Comparison of ENCODE assay signal across 8 mouse cellular contexts in genomic region chr17:56217670-56218069, GRCm38 (mm10). TPM values are rescaled to one million over a fixed set of nuclear protein-coding genes. Genes with fewer than 3 reads are reported as not detected.
DNase-seq lines count a peak whose midpoint lies in the region; ATAC-seq and TF ChIP-seq lines count a peak whose summit lies in the region.

No protein-coding gene starts in this region.

- peak overlapping the region; percentile 82 to 91 (median 90) for H3K4me3 ChIP-seq in CH12.LX (replicated peaks in 1 of 3; ENCODE audit: low read depth in 2 of 3, low read length in 2 of 3, poor library complexity in 1 of 3)
- H3K4me3 ChIP-seq in embryonic fibroblast, embryonic 13.5 days (ENCODE audit: insufficient read depth, low read length): peak overlapping the region; percentile 93
- H3K4me3 ChIP-seq in limb, embryonic 14.5 days (replicated peaks; ENCODE audit: low read length): peak overlapping the region; percentile 78
- peak overlapping the region; percentile 90 for H3K4me3 ChIP-seq in stomach, embryonic 16.5 days (replicated peaks; ENCODE audit: low read length)

- H3K9ac ChIP-seq in CH12.LX (ENCODE audit: insufficient read depth, low read depth): peak overlapping the region; percentile 93
- peak overlapping the region; percentile 83 for H3K9ac ChIP-seq in limb, embryonic 14.5 days (ENCODE audit: low read depth, low read length, severe bottlenecking)
- H3K9ac ChIP-seq in stomach, embryonic 16.5 days (ENCODE audit: low read length): peak overlapping the region; percentile 94

- H3K9me3 ChIP-seq in CH12.LX (replicated peaks; ENCODE audit: low read length): no peaks in the 10 kb centered on the region
- no peaks in the 10 kb centered on the region for H3K9me3 ChIP-seq in limb, embryonic 14.5 days (ENCODE audit: control insufficient read depth, low read length)
- H3K9me3 ChIP-seq in stomach, embryonic 16.5 days (replicated peaks; ENCODE audit: control insufficient read depth, low read length): no peaks in the 10 kb centered on the region

- H3K79me2 ChIP-seq in CH12.LX (replicated peaks; ENCODE audit: control insufficient read depth, extremely low read depth, insufficient read depth, poor library complexity, severe bottlenecking): no peaks in the 10 kb centered on the region; the same call in 1 of the 2 replicates

- ATAC-seq in limb, embryonic 14.5 days (ENCODE audit: low FRiP score, low read depth): no peak
- no peak for ATAC-seq in stomach, embryonic 16.5 days (ENCODE audit: insufficient read depth, low FRiP score)

- no peak overlapping the region for H3K27ac ChIP-seq in CH12.LX (ENCODE audit: insufficient read depth, low read depth)
- H3K27ac ChIP-seq in embryonic fibroblast, embryonic 13.5 days (ENCODE audit: insufficient read depth, low read length): no peak overlapping the region
- no peak overlapping the region for H3K27ac ChIP-seq in limb, embryonic 14.5 days (replicated peaks; ENCODE audit: low read depth, low read length)
- H3K27ac ChIP-seq in stomach, embryonic 16.5 days (ENCODE audit: low read length): no peak overlapping the region

- TF ChIP-seq RAD21 in CH12.LX (IDR thresholded peaks at IDR 0.05; ENCODE audit: low read depth, low read length): no peak

- H3K36me3 ChIP-seq in CH12.LX (replicated peaks in 1 of 2; ENCODE audit: control insufficient read depth in 1 of 2, insufficient read depth in 1 of 2, low read length in 1 of 2): peaks cover 0 to 35% of the 10 kb centered on the region in 2 experiments
- H3K36me3 ChIP-seq in limb, embryonic 14.5 days (ENCODE audit: control insufficient read depth, insufficient read depth, low read length): peaks cover 4% of the 10 kb centered on the region; the same call in 1 of the 2 replicates
- no peaks in the 10 kb centered on the region for H3K36me3 ChIP-seq in stomach, embryonic 16.5 days (ENCODE audit: control insufficient read depth, insufficient read depth, low read length)

- TF ChIP-seq CTCF in CH12.LX (conservative IDR thresholded peaks at IDR 0.05 in 1 of 2, IDR thresholded peaks at IDR 0.05 in 1 of 2; ENCODE audit: low read depth in 2 of 2, low read length in 2 of 2): no peak
- TF ChIP-seq CTCF in embryonic fibroblast, embryonic 13.5 days (IDR thresholded peaks at IDR 0.05; ENCODE audit: borderline replicate concordance, insufficient read depth, low read length): no peak

- dilution Hi-C loops in CH12.LX (cut with MboI; ENCODE audit: extremely low pct_ligation_motif_present, extremely low pct_unique_long_range_greater_than_20kb, low sequenced_read_pairs): no loop called here

- no peak for TF ChIP-seq EP300 in CH12.LX (IDR thresholded peaks at IDR 0.05; ENCODE audit: low read length)

- in situ Hi-C loops in CH12.LX (cut with MboI; ENCODE audit: low pct_ligation_motif_present, low pct_unique_long_range_greater_than_20kb, low sequenced_read_pairs): no loop called here

- peaks cover 12 to 46% of the 10 kb centered on the region in 2 experiments for H3K4me1 ChIP-seq in CH12.LX (ENCODE audit: control insufficient read depth in 1 of 2, insufficient read depth in 2 of 2)
- no peaks in the 10 kb centered on the region; the same call in 1 of the 2 replicates for H3K4me1 ChIP-seq in embryonic fibroblast, embryonic 13.5 days (ENCODE audit: control insufficient read depth, insufficient read depth, low read length)
- peaks cover 15% of the 10 kb centered on the region for H3K4me1 ChIP-seq in limb, embryonic 14.5 days (ENCODE audit: control insufficient read depth, insufficient read depth, low read length)
- peaks cover 17% of the 10 kb centered on the region for H3K4me1 ChIP-seq in stomach, embryonic 16.5 days (ENCODE audit: control insufficient read depth, insufficient read depth, low read length)

- H3K27me3 ChIP-seq in CH12.LX (replicated peaks): peaks cover 11% of the 10 kb centered on the region
- no peaks in the 10 kb centered on the region for H3K27me3 ChIP-seq in limb, embryonic 14.5 days (ENCODE audit: control insufficient read depth, insufficient read depth, low read length)
- no peaks in the 10 kb centered on the region for H3K27me3 ChIP-seq in stomach, embryonic 16.5 days (ENCODE audit: control insufficient read depth, insufficient read depth, low read length)

- WGBS in limb, embryonic 14.5 days: 72% methylated on average over 13 of the region's 13 CpGs
- WGBS in stomach, embryonic 16.5 days: 66% methylated on average over 13 of the region's 13 CpGs

- DNase-seq in cerebellum, adult 11-12 months: peak; percentile 64
- DNase-seq in cerebellum, postnatal 4 days (ENCODE audit: low spot score in 2 of 2): no peak
- no peak for DNase-seq in CH12.LX (ENCODE audit: extremely low read depth)
- DNase-seq in limb, embryonic 14.5 days (ENCODE audit: low spot score): no peak
- no peak for DNase-seq in spleen, postnatal 36 days (ENCODE audit: low spot score in 2 of 2)
- DNase-seq in ovary, postnatal 36 days (ENCODE audit: low spot score): no peak

- H3K4me2 ChIP-seq in CH12.LX (ENCODE audit: insufficient read depth, low read depth, poor library complexity, severe bottlenecking): peak overlapping the region; percentile 91
- H3K4me2 ChIP-seq in limb, embryonic 14.5 days (replicated peaks; ENCODE audit: low read depth, low read length, severe bottlenecking): peak overlapping the region; percentile 83
- peak overlapping the region; percentile 74 for H3K4me2 ChIP-seq in stomach, embryonic 16.5 days (ENCODE audit: low read depth, low read length)

- TF ChIP-seq POLR2A in CH12.LX (IDR thresholded peaks at IDR 0.05; ENCODE audit: low read depth, low read length): no peak
- no peak for TF ChIP-seq POLR2A in embryonic fibroblast, embryonic 13.5 days (IDR thresholded peaks at IDR 0.05; ENCODE audit: low read depth, low read length)
- TF ChIP-seq POLR2A in limb, embryonic 14.5 days (IDR thresholded peaks at IDR 0.05; ENCODE audit: borderline replicate concordance, extremely low read depth, insufficient read depth, insufficient read length): no peak

TF ChIP-seq in CH12.LX, 34 proteins besides CTCF, POLR2A, EP300 and RAD21:
- no peak for TF ChIP-seq JUN (IDR thresholded peaks at IDR 0.05; ENCODE audit: insufficient read depth, low read depth, low read length)

RNA-seq across cellular contexts. Expression of gene Dpp9, which starts 1.0 kb away (rescaled TPM):
- total RNA-seq in CH12.LX (2012; rRNA removed) (23.0 and 23.5 TPM in 2 replicates), CH12.LX (2014; rRNA removed) (13.5 and 13.8 TPM in 2 replicates)
- 34.9 and 37.9 TPM in 2 replicates for polyA plus RNA-seq in CH12.LX (2012; ENCODE audit: insufficient read length, low read depth)
- polyA plus RNA-seq in embryonic fibroblast, embryonic 13.5 days (2011; ENCODE audit: insufficient read length, low read depth, missing spikeins): 27.8 and 28.8 TPM in 2 replicates
- 54.3 and 69.6 TPM in 2 replicates for polyA plus RNA-seq in limb, embryonic 14.5 days (2012; rRNA removed)
- 33.9 and 37.7 TPM in 2 replicates for polyA plus RNA-seq in limb, embryonic 14.5 days (2014; fragmentation: Nextera tagmentation; extraction: Ambion mirVana)
- 32.6 and 37.4 TPM in 2 replicates for polyA plus RNA-seq in stomach, embryonic 16.5 days (2015; fragmentation: Nextera tagmentation; extraction: Ambion mirVana)

RNA-seq across cellular contexts. Expression of gene Mydgf, which starts 34.0 kb away (rescaled TPM):
- total RNA-seq in CH12.LX (2012; rRNA removed): 101 and 106 TPM in 2 replicates
- 85.0 and 85.5 TPM in 2 replicates for total RNA-seq in CH12.LX (2014; rRNA removed)
- polyA plus RNA-seq in CH12.LX (2012; ENCODE audit: insufficient read length, low read depth): 61.1 and 76.0 TPM in 2 replicates
- 55.2 and 63.0 TPM in 2 replicates for polyA plus RNA-seq in embryonic fibroblast, embryonic 13.5 days (2011; ENCODE audit: insufficient read length, low read depth, missing spikeins)
- polyA plus RNA-seq in limb, embryonic 14.5 days (2012; rRNA removed): 83.2 and 93.7 TPM in 2 replicates
- polyA plus RNA-seq in limb, embryonic 14.5 days (2014; fragmentation: Nextera tagmentation; extraction: Ambion mirVana): 99.7 and 101 TPM in 2 replicates
- polyA plus RNA-seq in stomach, embryonic 16.5 days (2015; fragmentation: Nextera tagmentation; extraction: Ambion mirVana): 106 and 116 TPM in 2 replicates

RNA-seq across cellular contexts. Expression of gene Fem1a, which starts 38.9 kb away (rescaled TPM):
- total RNA-seq in CH12.LX (2012; rRNA removed) (26.0 and 28.0 TPM in 2 replicates), CH12.LX (2014; rRNA removed) (14.9 and 17.5 TPM in 2 replicates)
- polyA plus RNA-seq in CH12.LX (2012; ENCODE audit: insufficient read length, low read depth): 14.7 and 16.6 TPM in 2 replicates
- 9.7 and 10.6 TPM in 2 replicates for polyA plus RNA-seq in embryonic fibroblast, embryonic 13.5 days (2011; ENCODE audit: insufficient read length, low read depth, missing spikeins)
- 14.5 and 18.4 TPM in 2 replicates for polyA plus RNA-seq in limb, embryonic 14.5 days (2012; rRNA removed)
- polyA plus RNA-seq in limb, embryonic 14.5 days (2014; fragmentation: Nextera tagmentation; extraction: Ambion mirVana): 16.0 and 17.4 TPM in 2 replicates
- polyA plus RNA-seq in stomach, embryonic 16.5 days (2015; fragmentation: Nextera tagmentation; extraction: Ambion mirVana): 12.3 and 12.9 TPM in 2 replicates

RNA-seq across cellular contexts. Expression of gene Tnfaip8l1, which starts 55.4 kb away (rescaled TPM):
- total RNA-seq in CH12.LX (2012; rRNA removed) (1.9 and 2.4 TPM in 2 replicates), CH12.LX (2014; rRNA removed) (2.0 and 2.6 TPM in 2 replicates)
- 1.6 and 1.9 TPM in 2 replicates for polyA plus RNA-seq in CH12.LX (2012; ENCODE audit: insufficient read length, low read depth)
- 0.72 and 2.1 TPM in 2 replicates for polyA plus RNA-seq in embryonic fibroblast, embryonic 13.5 days (2011; ENCODE audit: insufficient read length, low read depth, missing spikeins)
- 9.3 and 10.3 TPM in 2 replicates for polyA plus RNA-seq in limb, embryonic 14.5 days (2012; rRNA removed)
- 11.6 and 11.7 TPM in 2 replicates for polyA plus RNA-seq in limb, embryonic 14.5 days (2014; fragmentation: Nextera tagmentation; extraction: Ambion mirVana)
- polyA plus RNA-seq in stomach, embryonic 16.5 days (2015; fragmentation: Nextera tagmentation; extraction: Ambion mirVana): 11.9 and 14.3 TPM in 2 replicates

RNA-seq across cellular contexts. Expression of gene Ticam1, which starts 58.9 kb away (rescaled TPM):
- total RNA-seq in CH12.LX (2012; rRNA removed): 15.9 and 17.6 TPM in 2 replicates
- total RNA-seq in CH12.LX (2014; rRNA removed): 4.5 and 6.4 TPM in 2 replicates
- polyA plus RNA-seq in CH12.LX (2012; ENCODE audit: insufficient read length, low read depth): 14.6 and 18.6 TPM in 2 replicates
- 11.1 and 15.6 TPM in 2 replicates for polyA plus RNA-seq in embryonic fibroblast, embryonic 13.5 days (2011; ENCODE audit: insufficient read length, low read depth, missing spikeins)
- polyA plus RNA-seq in limb, embryonic 14.5 days (2012; rRNA removed): 12.5 and 16.5 TPM in 2 replicates
- polyA plus RNA-seq in limb, embryonic 14.5 days (2014; fragmentation: Nextera tagmentation; extraction: Ambion mirVana): 8.2 and 8.7 TPM in 2 replicates
- 7.6 and 9.6 TPM in 2 replicates for polyA plus RNA-seq in stomach, embryonic 16.5 days (2015; fragmentation: Nextera tagmentation; extraction: Ambion mirVana)
